Mouse (Mus musculus): ENCODE measurements at regions not wholly inside any gene's neighbourhood (a gene's known extent, or its start where the extent isn't known, plus 50 kb on each side); places are given as distances from the start of the nearest gene placed in this dataset.

DNA sequence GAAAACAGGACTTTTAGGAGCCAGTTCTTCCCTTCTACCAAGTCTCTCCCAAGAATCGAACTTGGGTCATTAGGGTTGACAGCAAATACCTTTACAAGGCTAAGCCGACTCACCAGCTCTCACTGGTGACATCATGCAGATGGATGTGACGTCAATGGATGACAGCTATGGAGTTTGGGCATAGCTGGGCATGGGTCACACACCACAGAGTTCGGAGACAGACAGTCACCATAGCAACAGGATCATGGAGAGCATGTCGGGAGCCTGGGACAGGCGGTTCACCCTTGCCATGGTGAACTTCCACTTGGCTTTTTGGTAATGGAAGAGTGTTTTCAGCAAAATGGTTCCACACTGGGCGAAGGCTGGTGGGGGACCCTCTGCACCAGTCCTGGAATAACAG lies 168.1 kb downstream of the Gadd45g start:
- Histone ChIP-seq H3K9me3 (ENCODE audit: control insufficient read depth, low read length) (no peaks in the 10 kb centered on the region), H3K4me1 (ENCODE audit: control insufficient read depth) (no peaks in the 10 kb centered on the region), H3K27me3 (ENCODE audit: control insufficient read depth) (no peaks in the 10 kb centered on the region; the same call in 1 of the 2 replicates), H3K4me3 (replicated peaks) (no peak overlapping the region), H3K36me3 (ENCODE audit: control insufficient read depth) (no peaks in the 10 kb centered on the region)
- TF ChIP-seq GATA1 (IDR thresholded peaks at IDR 0.05; ENCODE audit: low read length) (no peak), TAL1 (IDR thresholded peaks at IDR 0.05; ENCODE audit: low read length) (no peak)

DNA sequence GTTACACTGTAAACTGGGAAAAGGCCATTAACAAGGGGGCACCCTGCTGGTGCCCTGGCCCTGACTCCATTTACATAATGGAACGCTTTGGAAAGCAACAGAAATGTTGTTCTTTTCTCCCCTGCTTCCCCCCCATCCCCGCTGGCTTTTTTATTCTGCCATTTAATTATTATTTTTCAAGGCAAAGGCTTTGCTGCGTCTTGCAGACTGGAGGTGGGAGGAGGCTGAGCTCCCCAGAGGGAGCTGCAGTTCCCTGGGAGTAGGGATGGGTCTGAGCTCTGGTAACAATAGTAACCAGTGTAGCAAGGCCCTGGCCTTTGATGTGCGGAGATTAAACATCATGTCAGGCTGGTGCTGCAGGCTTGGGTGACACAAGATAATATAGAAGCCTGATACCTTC lies 168.6 kb downstream of the Gadd45g start:
- no peaks in the 10 kb centered on the region for H3K4me1 ChIP-seq (ENCODE audit: control insufficient read depth)
- no peak for TF ChIP-seq TAL1 (IDR thresholded peaks at IDR 0.05; ENCODE audit: low read length)
- no peak for TF ChIP-seq GATA1 (IDR thresholded peaks at IDR 0.05; ENCODE audit: low read length)
- H3K9me3 ChIP-seq (ENCODE audit: control insufficient read depth, low read length) = no peaks in the 10 kb centered on the region
- no peak overlapping the region for H3K4me3 ChIP-seq (replicated peaks)
- no peaks in the 10 kb centered on the region; the same call in 1 of the 2 replicates for H3K27me3 ChIP-seq (ENCODE audit: control insufficient read depth)
- H3K36me3 ChIP-seq (ENCODE audit: control insufficient read depth) = no peaks in the 10 kb centered on the region

GRCm38 (mm10) chr13:52015496-52015895 lies 169.0 kb downstream of the Gadd45g start:
- no peaks in the 10 kb centered on the region for H3K36me3 ChIP-seq (ENCODE audit: control insufficient read depth)
- no peak overlapping the region for H3K4me3 ChIP-seq (replicated peaks)
- no peaks in the 10 kb centered on the region for H3K4me1 ChIP-seq (ENCODE audit: control insufficient read depth)
- no peaks in the 10 kb centered on the region for H3K9me3 ChIP-seq (ENCODE audit: control insufficient read depth, low read length)
- TF ChIP-seq GATA1 (IDR thresholded peaks at IDR 0.05; ENCODE audit: low read length) (no peak), TAL1 (IDR thresholded peaks at IDR 0.05; ENCODE audit: low read length) (no peak)
- no peaks in the 10 kb centered on the region; the same call in 1 of the 2 replicates for H3K27me3 ChIP-seq (ENCODE audit: control insufficient read depth)

DNA sequence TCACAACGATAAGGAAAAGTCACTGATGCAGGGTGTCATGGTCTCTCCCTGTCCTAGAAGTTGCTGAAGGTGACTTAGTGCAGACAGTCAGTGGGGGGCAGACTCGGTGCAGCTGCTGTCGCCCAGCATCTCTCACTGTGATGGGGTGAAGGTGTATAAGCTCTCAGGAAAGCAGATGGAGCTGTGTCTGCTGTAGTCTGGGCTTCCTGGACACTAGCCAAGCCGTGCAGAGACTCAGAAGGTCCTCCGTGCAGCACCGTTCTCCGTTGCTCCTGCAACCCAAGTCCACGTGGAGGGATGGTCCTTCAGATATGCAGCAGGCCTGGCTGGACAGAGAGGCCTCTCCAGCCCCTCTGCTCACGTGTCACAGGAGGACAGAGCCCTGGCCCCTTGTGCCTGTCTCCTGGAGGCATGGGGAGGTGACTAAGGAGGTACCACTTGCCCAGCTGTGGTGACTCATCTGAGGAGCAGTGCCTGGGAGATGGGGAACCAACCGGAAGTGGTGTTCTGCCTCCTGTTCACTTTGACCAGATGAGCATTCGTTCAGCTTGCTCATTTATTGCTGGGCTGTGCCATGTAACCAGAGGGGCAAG lies 171.2 kb downstream of the Gadd45g start:
- Histone ChIP-seq H3K36me3 (ENCODE audit: control insufficient read depth) (no peaks in the 10 kb centered on the region), H3K4me3 (replicated peaks) (no peak overlapping the region), H3K27me3 (ENCODE audit: control insufficient read depth) (no peaks in the 10 kb centered on the region; the same call in 1 of the 2 replicates), H3K9me3 (ENCODE audit: control insufficient read depth, low read length) (no peaks in the 10 kb centered on the region), H3K4me1 (ENCODE audit: control insufficient read depth) (no peaks in the 10 kb centered on the region)
- TF ChIP-seq TAL1 (IDR thresholded peaks at IDR 0.05; ENCODE audit: low read length) (no peak), GATA1 (IDR thresholded peaks at IDR 0.05; ENCODE audit: low read length) (no peak)

DNA sequence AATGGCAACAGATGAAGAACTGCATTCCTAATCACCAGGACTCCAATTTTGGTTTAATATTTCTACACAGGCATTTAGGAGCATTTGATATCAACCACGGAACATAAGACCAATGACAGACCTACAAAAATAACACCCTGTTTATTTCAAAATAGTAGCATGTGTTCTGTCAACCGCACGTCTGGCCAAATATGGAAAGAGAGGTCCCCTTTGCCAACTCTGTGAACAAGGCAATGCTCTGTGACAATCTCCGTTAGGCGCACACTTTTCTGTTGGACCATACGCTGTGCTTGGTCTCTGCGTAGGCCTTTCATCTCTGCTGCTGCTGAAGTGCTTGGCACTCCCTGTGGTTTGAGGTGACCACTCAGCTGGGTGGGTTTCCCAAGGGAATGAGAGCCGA lies 173.2 kb downstream of the Gadd45g start:
- no peaks in the 10 kb centered on the region for H3K36me3 ChIP-seq (ENCODE audit: control insufficient read depth)
- peaks cover 2% of the 10 kb centered on the region; the same call in 1 of the 2 replicates for H3K4me1 ChIP-seq (ENCODE audit: control insufficient read depth)
- no peak overlapping the region for H3K4me3 ChIP-seq (replicated peaks)
- no peaks in the 10 kb centered on the region; the same call in 1 of the 2 replicates for H3K27me3 ChIP-seq (ENCODE audit: control insufficient read depth)
- no peaks in the 10 kb centered on the region for H3K9me3 ChIP-seq (ENCODE audit: control insufficient read depth, low read length)
- TF ChIP-seq GATA1 (IDR thresholded peaks at IDR 0.05; ENCODE audit: low read length) (no peak), TAL1 (IDR thresholded peaks at IDR 0.05; ENCODE audit: low read length) (no peak)

- Histone ChIP-seq H3K4me3 (replicated peaks) (no peak overlapping the region), H3K27me3 (ENCODE audit: control insufficient read depth) (no peaks in the 10 kb centered on the region; the same call in 1 of the 2 replicates), H3K9me3 (ENCODE audit: control insufficient read depth, low read length) (no peaks in the 10 kb centered on the region), H3K4me1 (ENCODE audit: control insufficient read depth) (peaks cover 2% of the 10 kb centered on the region; the same call in 1 of the 2 replicates), H3K36me3 (ENCODE audit: control insufficient read depth) (no peaks in the 10 kb centered on the region)
- TF ChIP-seq TAL1 (IDR thresholded peaks at IDR 0.05; ENCODE audit: low read length) (no peak), GATA1 (IDR thresholded peaks at IDR 0.05; ENCODE audit: low read length) (no peak)
These were observed 174.7 kb downstream of the Gadd45g start for GRCm38 (mm10) chr13:52021150-52021549.

DNA sequence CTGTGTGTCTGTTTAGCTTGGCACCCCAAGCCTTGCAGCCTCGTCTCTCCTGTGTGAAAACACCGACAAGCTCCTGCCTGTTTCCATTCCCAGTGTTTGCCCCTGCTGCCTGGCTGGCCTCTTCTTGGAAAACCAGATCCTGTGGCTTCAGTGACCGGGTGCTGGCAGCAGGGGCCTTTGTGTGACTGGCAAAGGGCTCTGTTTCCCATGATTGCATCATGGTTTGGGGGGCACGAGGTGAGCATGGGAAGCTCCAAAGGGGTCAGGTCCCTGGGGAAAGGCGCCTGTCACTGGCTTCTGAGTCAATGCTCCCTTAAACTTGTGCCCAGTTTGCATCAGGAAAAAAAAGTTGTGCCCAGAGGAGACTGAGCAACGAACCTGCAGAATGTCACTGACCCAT lies 175.3 kb downstream of the Gadd45g start:
- Histone ChIP-seq H3K4me3 (replicated peaks) (no peak overlapping the region), H3K9me3 (ENCODE audit: control insufficient read depth, low read length) (no peaks in the 10 kb centered on the region), H3K4me1 (ENCODE audit: control insufficient read depth) (peaks cover 2% of the 10 kb centered on the region; the same call in 1 of the 2 replicates), H3K27me3 (ENCODE audit: control insufficient read depth) (no peaks in the 10 kb centered on the region; the same call in 1 of the 2 replicates), H3K36me3 (ENCODE audit: control insufficient read depth) (no peaks in the 10 kb centered on the region)
- no peak for TF ChIP-seq TAL1 (IDR thresholded peaks at IDR 0.05; ENCODE audit: low read length)
- TF ChIP-seq GATA1 (IDR thresholded peaks at IDR 0.05; ENCODE audit: low read length) = no peak

- H3K4me1 ChIP-seq (ENCODE audit: control insufficient read depth) = peaks cover 2% of the 10 kb centered on the region; the same call in 1 of the 2 replicates
- H3K27me3 ChIP-seq (ENCODE audit: control insufficient read depth) = no peaks in the 10 kb centered on the region
- H3K36me3 ChIP-seq (ENCODE audit: control insufficient read depth) = no peaks in the 10 kb centered on the region
- TF ChIP-seq GATA1 (IDR thresholded peaks at IDR 0.05; ENCODE audit: low read length) (no peak), TAL1 (IDR thresholded peaks at IDR 0.05; ENCODE audit: low read length) (no peak)
- H3K4me3 ChIP-seq (replicated peaks) = no peak overlapping the region
- no peaks in the 10 kb centered on the region for H3K9me3 ChIP-seq (ENCODE audit: control insufficient read depth, low read length)
These were observed 176.1 kb downstream of the Gadd45g start for GRCm38 (mm10) chr13:52022529-52022928.

DNA sequence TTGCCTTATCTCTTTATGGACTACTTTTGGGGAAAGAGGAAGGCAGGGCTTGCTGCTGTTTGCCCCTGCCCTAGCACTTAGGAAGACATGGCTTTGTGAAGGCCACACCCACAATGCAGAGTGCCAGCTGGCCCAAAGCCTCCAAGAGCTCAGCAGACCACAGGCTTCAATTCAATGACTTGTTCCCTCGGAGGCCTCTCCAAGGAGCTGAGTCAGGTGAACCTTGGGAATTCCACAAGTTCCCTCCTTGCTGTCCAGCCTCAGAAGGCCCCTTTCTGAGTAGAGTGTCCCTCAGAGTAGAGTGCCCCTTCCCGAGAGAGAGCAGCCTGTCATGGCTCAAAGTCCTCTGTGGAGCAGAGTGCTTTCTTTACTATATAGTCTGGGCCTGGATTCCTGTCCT lies 177.9 kb downstream of the Gadd45g start:
- no peaks in the 10 kb centered on the region for H3K27me3 ChIP-seq (ENCODE audit: control insufficient read depth)
- H3K36me3 ChIP-seq (ENCODE audit: control insufficient read depth) = no peaks in the 10 kb centered on the region
- TF ChIP-seq TAL1 (IDR thresholded peaks at IDR 0.05; ENCODE audit: low read length) (no peak), GATA1 (IDR thresholded peaks at IDR 0.05; ENCODE audit: low read length) (no peak)
- H3K9me3 ChIP-seq (ENCODE audit: control insufficient read depth, low read length) = no peaks in the 10 kb centered on the region
- H3K4me3 ChIP-seq (replicated peaks) = no peak overlapping the region
- H3K4me1 ChIP-seq (ENCODE audit: control insufficient read depth) = peaks cover 2% of the 10 kb centered on the region; the same call in 1 of the 2 replicates

Measured in erythroblast, embryonic 14.5 days (primary cell).